Mouse (Mus musculus): ENCODE results near the gene Gm20388. TPM values are rescaled to one million over a fixed set of nuclear protein-coding genes. Genes with fewer than 3 reads are reported as not detected.

Gene Gm20388
- polyA plus RNA-seq, 1 experiment from 2014 or later, result 5.5 TPM

GRCm38 (mm10) chr8:123048402-123048801, 3137.8 kb downstream of the Gm20388 start:
- H3K9me3 ChIP-seq, result no peaks in the 10 kb centered on the region
- DNase-seq (ENCODE audit: extremely low spot score, low spot score), result no peak
- no peaks in the 10 kb centered on the region for H3K27me3 ChIP-seq (ENCODE audit: poor library complexity, severe bottlenecking)
- 86% methylated on average over 7 of the region's 7 CpGs for WGBS
- peaks cover 16% of the 10 kb centered on the region for H3K36me3 ChIP-seq (replicated peaks)
- no peak overlapping the region for H3K27ac ChIP-seq
- H3K4me3 ChIP-seq, result no peak overlapping the region
- H3K4me1 ChIP-seq, result peaks cover 10% of the 10 kb centered on the region

- H3K4me3 ChIP-seq, result no peak overlapping the region
- DNase-seq (ENCODE audit: extremely low spot score, low spot score), result no peak
- H3K27me3 ChIP-seq (ENCODE audit: poor library complexity, severe bottlenecking), result no peaks in the 10 kb centered on the region
- H3K4me1 ChIP-seq, result no peaks in the 10 kb centered on the region
- no peaks in the 10 kb centered on the region for H3K36me3 ChIP-seq (replicated peaks)
- H3K27ac ChIP-seq, result no peak overlapping the region
- WGBS, result 84% methylated on average over 5 of the region's 5 CpGs
- no peaks in the 10 kb centered on the region for H3K9me3 ChIP-seq
These were observed 3140.8 kb downstream of the Gm20388 start for GRCm38 (mm10) chr8:123051458-123051857.

- WGBS, result 77% methylated on average over 7 of the region's 7 CpGs
- DNase-seq (ENCODE audit: extremely low spot score, low spot score), result no peak
These were observed 3152.1 kb downstream of the Gm20388 start, which contains the start of gene Spg7 for GRCm38 (mm10) chr8:123062721-123063120. Gene Spg7 (plus strand): TSS chr8:123062942.

DNA sequence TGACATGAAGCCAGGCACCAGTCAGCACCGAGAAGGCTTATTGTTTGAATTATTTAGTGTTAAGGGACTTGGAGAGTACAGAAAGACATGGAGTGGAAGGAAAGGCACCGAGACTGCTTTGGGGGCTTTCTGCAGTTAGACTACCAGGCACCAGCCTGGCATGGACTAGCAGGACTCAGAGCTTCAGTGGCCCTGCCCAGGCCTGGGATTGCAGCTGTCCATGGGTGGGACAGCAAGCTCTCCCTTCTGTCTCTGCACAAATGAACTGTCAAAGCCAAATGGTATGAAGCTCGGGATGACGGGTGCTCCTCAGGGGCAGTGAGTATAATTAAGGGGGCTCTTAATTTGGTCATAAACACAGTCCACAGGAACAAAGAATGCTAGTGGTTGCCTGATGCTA, 3153.4 kb downstream of the Gm20388 start:
- Histone ChIP-seq H3K27me3 (ENCODE audit: poor library complexity, severe bottlenecking) (no peaks in the 10 kb centered on the region), H3K36me3 (replicated peaks) (peaks cover 21% of the 10 kb centered on the region), H3K4me1 (peaks cover 26% of the 10 kb centered on the region), H3K27ac (peak overlapping the region; percentile 99; the same call in 1 of the 2 replicates), H3K4me3 (peak overlapping the region; percentile 84), H3K9me3 (no peaks in the 10 kb centered on the region)
- no peak for DNase-seq (ENCODE audit: extremely low spot score, low spot score)
- WGBS, result 94% methylated on average over 4 of the region's 4 CpGs

More at GRCm38 (mm10) chr8:123062721-123063120, 3152.1 kb downstream of the Gm20388 start, which contains the start of gene Spg7:
- Histone ChIP-seq H3K4me3 (no peak within 1 kb of the TSS), H3K9me3 (no peaks in the 10 kb centered on the region), H3K27me3 (ENCODE audit: poor library complexity, severe bottlenecking) (no peaks in the 10 kb centered on the region), H3K36me3 (replicated peaks) (peaks cover 11% of the 10 kb centered on the region), H3K4me1 (peaks cover 26% of the 10 kb centered on the region), H3K27ac (no peak within 1 kb of the TSS)

- peaks cover 26% of the 10 kb centered on the region for H3K4me1 ChIP-seq
- H3K27ac ChIP-seq, result peak overlapping the region; percentile 99
- no peaks in the 10 kb centered on the region for H3K27me3 ChIP-seq (ENCODE audit: poor library complexity, severe bottlenecking)
- DNase-seq (ENCODE audit: extremely low spot score, low spot score), result no peak
- no peaks in the 10 kb centered on the region for H3K9me3 ChIP-seq
- WGBS, result 4% methylated on average over 14 of the region's 14 CpGs
- H3K4me3 ChIP-seq, result peak overlapping the region; percentile 84
- H3K36me3 ChIP-seq (replicated peaks), result peaks cover 25% of the 10 kb centered on the region
These were observed 3154.2 kb downstream of the Gm20388 start for GRCm38 (mm10) chr8:123064809-123065213.

GRCm38 (mm10) chr8:123065214-123066100, 3154.8 kb downstream of the Gm20388 start:
- DNase-seq (ENCODE audit: extremely low spot score, low spot score), result peak; percentile 94
- Histone ChIP-seq H3K36me3 (replicated peaks) (peaks cover 31% of the 10 kb centered on the region), H3K9me3 (no peaks in the 10 kb centered on the region), H3K27me3 (ENCODE audit: poor library complexity, severe bottlenecking) (no peaks in the 10 kb centered on the region), H3K4me1 (peaks cover 26% of the 10 kb centered on the region), H3K27ac (peak overlapping the region; percentile 99), H3K4me3 (peak overlapping the region; percentile 84)
- WGBS, result under 1% methylated on average over 84 of the region's 84 CpGs

GRCm38 (mm10) chr8:123066101-123066683, 3155.6 kb downstream of the Gm20388 start:
- H3K9me3 ChIP-seq, result no peaks in the 10 kb centered on the region
- peak overlapping the region; percentile 99 for H3K27ac ChIP-seq
- H3K4me3 ChIP-seq, result peak overlapping the region; percentile 84
- WGBS, result 41% methylated on average over 7 of the region's 7 CpGs
- H3K36me3 ChIP-seq (replicated peaks), result peaks cover 37% of the 10 kb centered on the region
- H3K4me1 ChIP-seq, result peaks cover 26% of the 10 kb centered on the region
- no peak for DNase-seq (ENCODE audit: extremely low spot score, low spot score)
- H3K27me3 ChIP-seq (ENCODE audit: poor library complexity, severe bottlenecking), result no peaks in the 10 kb centered on the region

- Histone ChIP-seq H3K27me3 (ENCODE audit: poor library complexity, severe bottlenecking) (no peaks in the 10 kb centered on the region), H3K4me1 (peaks cover 14% of the 10 kb centered on the region), H3K36me3 (replicated peaks) (peaks cover 86% of the 10 kb centered on the region), H3K9me3 (no peaks in the 10 kb centered on the region), H3K4me3 (no peak overlapping the region), H3K27ac (no peak overlapping the region)
- WGBS, result 91% methylated on average over 4 of the region's 4 CpGs
- DNase-seq (ENCODE audit: extremely low spot score, low spot score), result no peak
These were observed 3160.5 kb downstream of the Gm20388 start for GRCm38 (mm10) chr8:123071176-123071575.

DNA sequence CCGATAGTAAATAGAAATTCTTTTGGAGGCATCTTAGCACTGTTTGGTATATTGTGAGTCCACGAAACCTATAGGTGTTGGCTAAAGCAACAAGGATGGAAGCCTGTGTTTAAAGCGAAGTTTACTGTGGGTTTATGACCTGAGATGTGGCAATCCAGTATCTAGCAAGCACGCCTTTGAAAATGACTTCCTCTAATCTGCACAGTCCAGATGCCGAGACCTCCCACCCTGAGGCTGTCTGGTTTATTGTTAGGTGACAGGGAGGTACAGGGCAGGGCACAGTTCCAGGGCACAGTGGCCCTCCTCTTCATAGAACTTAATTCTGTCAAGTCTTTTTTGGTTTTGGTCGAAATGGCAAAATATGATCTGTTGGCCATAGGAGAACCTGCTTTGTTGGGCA, 3166.6 kb downstream of the Gm20388 start:
- Histone ChIP-seq H3K27ac (no peak overlapping the region), H3K27me3 (ENCODE audit: poor library complexity, severe bottlenecking) (no peaks in the 10 kb centered on the region), H3K4me3 (no peak overlapping the region), H3K4me1 (no peaks in the 10 kb centered on the region), H3K9me3 (no peaks in the 10 kb centered on the region), H3K36me3 (replicated peaks) (peaks cover 99% of the 10 kb centered on the region)
- WGBS, result 93% methylated on average over 6 of the region's 6 CpGs
- DNase-seq (ENCODE audit: extremely low spot score, low spot score), result no peak

- Histone ChIP-seq H3K9me3 (no peaks in the 10 kb centered on the region), H3K4me1 (no peaks in the 10 kb centered on the region), H3K27ac (no peak overlapping the region), H3K27me3 (ENCODE audit: poor library complexity, severe bottlenecking) (no peaks in the 10 kb centered on the region), H3K36me3 (replicated peaks) (peaks cover 99% of the 10 kb centered on the region), H3K4me3 (no peak overlapping the region)
- DNase-seq (ENCODE audit: extremely low spot score, low spot score), result no peak
- 85% methylated on average over 6 of the region's 6 CpGs for WGBS
These were observed 3172.4 kb downstream of the Gm20388 start for GRCm38 (mm10) chr8:123082993-123083392.

- no peaks in the 10 kb centered on the region for H3K9me3 ChIP-seq
- H3K27me3 ChIP-seq (ENCODE audit: poor library complexity, severe bottlenecking), result no peaks in the 10 kb centered on the region
- no peak overlapping the region for H3K27ac ChIP-seq
- no peaks in the 10 kb centered on the region for H3K4me1 ChIP-seq
- no peak for DNase-seq (ENCODE audit: extremely low spot score, low spot score)
- peaks cover 100% of the 10 kb centered on the region for H3K36me3 ChIP-seq (replicated peaks)
- 93% methylated on average over 12 of the region's 12 CpGs for WGBS
- H3K4me3 ChIP-seq, result no peak overlapping the region
These were observed 3173.0 kb downstream of the Gm20388 start for GRCm38 (mm10) chr8:123083610-123084009.

DNA sequence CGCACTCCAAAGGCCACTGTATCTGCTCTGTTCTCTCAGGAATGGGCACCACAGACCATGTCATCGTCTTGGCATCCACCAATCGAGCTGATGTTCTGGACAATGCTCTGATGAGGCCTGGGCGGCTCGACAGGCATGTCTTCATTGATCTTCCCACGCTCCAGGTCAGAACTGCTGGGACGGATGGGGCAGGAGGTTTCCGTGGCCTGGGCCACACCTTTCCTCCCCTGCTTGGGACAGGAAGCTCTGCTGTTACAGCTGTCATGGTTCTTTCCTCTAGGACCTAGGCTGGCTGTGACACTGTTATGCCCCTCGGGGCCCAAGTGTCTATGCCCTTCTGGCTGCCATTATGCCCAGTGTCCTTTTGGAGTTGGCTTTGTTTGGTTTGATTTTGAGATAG, 3176.6 kb downstream of the Gm20388 start:
- Histone ChIP-seq H3K36me3 (replicated peaks) (peaks cover 100% of the 10 kb centered on the region), H3K4me1 (peaks cover 8% of the 10 kb centered on the region; the same call in 1 of the 2 replicates), H3K27ac (no peak overlapping the region), H3K9me3 (no peaks in the 10 kb centered on the region), H3K4me3 (no peak overlapping the region), H3K27me3 (ENCODE audit: poor library complexity, severe bottlenecking) (no peaks in the 10 kb centered on the region)
- WGBS, result 91% methylated on average over 9 of the region's 9 CpGs
- no peak for DNase-seq (ENCODE audit: extremely low spot score, low spot score)

- no peaks in the 10 kb centered on the region for H3K27me3 ChIP-seq (ENCODE audit: poor library complexity, severe bottlenecking)
- H3K4me3 ChIP-seq, result no peak overlapping the region
- H3K4me1 ChIP-seq, result peaks cover 7% of the 10 kb centered on the region
- DNase-seq (ENCODE audit: extremely low spot score, low spot score), result no peak
- H3K36me3 ChIP-seq (replicated peaks), result peaks cover 58% of the 10 kb centered on the region
- 94% methylated on average over 11 of the region's 11 CpGs for WGBS
- H3K9me3 ChIP-seq, result no peaks in the 10 kb centered on the region
- no peak overlapping the region for H3K27ac ChIP-seq
These were observed 3186.6 kb downstream of the Gm20388 start for GRCm38 (mm10) chr8:123097216-123097615.
